Mouse (Mus musculus) macrophage (primary cell): ENCODE results near the gene Usp48. TPM values are rescaled to one million over a fixed set of nuclear protein-coding genes. Genes with fewer than 3 reads are reported as not detected.
A peak's percentile ranks its signal among the peaks of the same experiment; 100 is the strongest.
"Not testable (repeated sequence)": the region's sequence is repeated elsewhere in the genome, so short reads cannot be mapped to it uniquely, and the experiment has no call there.

Source experiments
- H3K27ac ChIP-seq: fragments of 350-480 bp; formaldehyde crosslinking; 2 replicates; pipeline ENCODE4 v1.9.0; 2021
- H3K36me3 ChIP-seq: fragments of 350-480 bp; formaldehyde crosslinking; 2 replicates; pipeline ENCODE4 v1.9.0; 2021; ENCODE audit errors: inconsistent target
- H3K4me3 ChIP-seq: fragments of 350-480 bp; formaldehyde crosslinking; 2 replicates; pipeline ENCODE4 v1.9.0; 2021; ENCODE audit errors: inconsistent target
- H3K79me2 ChIP-seq: fragments of 350-480 bp; formaldehyde crosslinking; 2 replicates; pipeline ENCODE4 v1.9.0; 2021; ENCODE audit errors: inconsistent target
- WGBS: methylation state at CpG from one replicate; pipeline ENCODE4 v1.1.7; 2026; ENCODE audit warnings: inconsistent platforms; ENCODE audit not compliant: missing documents; 5-methylcytosine and 5-hydroxymethylcytosine counted together
- polyA plus RNA-seq: library from polyadenylated mRNA; stranded (reverse); fragments of 250-400 nt; gene quantifications from 3 replicates; pipeline ENCODE4 v1.2.4, GENCODE M21; 2018; ENCODE audit warnings: inconsistent platforms
- total RNA-seq, 78 experiments: library from RNA; depleted of rRNA; stranded (reverse); fragments of 250-400 nt; gene quantifications; 1 replicate in 9 of 78; 2 replicates in 24 of 78; 3 replicates in 43 of 78; 4 replicates in 2 of 78; pipeline ENCODE4 v1.2.4; 2018; ENCODE audit warnings: inconsistent platforms in 56 of 78

The Usp48 gene
- total RNA-seq (2018; cell fraction: chromatin; rRNA removed) = 100 to 1,000 TPM; 148 to 674 (median 399) TPM
- 10 to 100 TPM; 20.5 to 67.1 (median 37.8) TPM for total RNA-seq (2018; cell fraction: cytosol; rRNA removed)
- total RNA-seq (2018; cell fraction: nucleus; rRNA removed) = 100 to 1,000 TPM in 23 of 26 experiments, 10 to 100 TPM in 3; 86.5 to 517 (median 198) TPM
- 41.3 to 73.5 TPM (median 61.8 TPM) in 3 replicates for polyA plus RNA-seq

GRCm38 (mm10) chr4:137593601-137594495, at the start of gene Usp48:
Usp48 (plus strand) TSS chr4:137593755.
- under 1% methylated on average over 84 of the region's 92 CpGs for WGBS
- peak within 1 kb of the TSS; percentile 98 for H3K27ac ChIP-seq
- peak within 1 kb of the TSS; percentile 84 for H3K4me3 ChIP-seq
- H3K36me3 ChIP-seq = no peaks in the 10 kb centered on the region
- peaks cover 46% of the 10 kb centered on the region for H3K79me2 ChIP-seq

- 84% methylated on average over 9 of the region's 9 CpGs for WGBS
- H3K36me3 ChIP-seq = no peaks in the 10 kb centered on the region
- no peak overlapping the region for H3K4me3 ChIP-seq
Observed at GRCm38 (mm10) chr4:137545568-137545967, 48.0 kb upstream of the Usp48 start.

GRCm38 (mm10) chr4:137546003-137546525, 47.5 kb upstream of the Usp48 start:
- Histone ChIP-seq H3K79me2 (no peaks in the 10 kb centered on the region), H3K36me3 (no peaks in the 10 kb centered on the region), H3K27ac (no peak overlapping the region), H3K4me3 (no peak overlapping the region)
- 81% methylated on average over 5 of the region's 5 CpGs for whole genome bisulfite sequencing

More at GRCm38 (mm10) chr4:137545568-137545967, 48.0 kb upstream of the Usp48 start:
- Histone ChIP-seq H3K27ac (no peak overlapping the region), H3K79me2 (no peaks in the 10 kb centered on the region)

- Histone ChIP-seq H3K36me3 (no peaks in the 10 kb centered on the region), H3K79me2 (no peaks in the 10 kb centered on the region), H3K27ac (no peak overlapping the region), H3K4me3 (no peak overlapping the region)
- 92% methylated on average over 17 of the region's 17 CpGs for WGBS
Observed at GRCm38 (mm10) chr4:137553466-137553865, 40.1 kb upstream of the Usp48 start.

GRCm38 (mm10) chr4:137556673-137557210, 36.8 kb upstream of the Usp48 start:
- H3K4me3 ChIP-seq = no peak overlapping the region
- WGBS = 88% methylated on average over 15 of the region's 16 CpGs
- H3K27ac ChIP-seq = no peak overlapping the region
- H3K79me2 ChIP-seq = no peaks in the 10 kb centered on the region
- H3K36me3 ChIP-seq = no peaks in the 10 kb centered on the region

GRCm38 (mm10) chr4:137569873-137570272, 23.7 kb upstream of the Usp48 start:
- H3K36me3 ChIP-seq = no peaks in the 10 kb centered on the region
- 93% methylated on average over 8 of the region's 9 CpGs for WGBS
- H3K27ac ChIP-seq = no peak overlapping the region
- H3K4me3 ChIP-seq = no peak overlapping the region
- no peaks in the 10 kb centered on the region for H3K79me2 ChIP-seq

- no peak within 1 kb of the TSS for H3K4me3 ChIP-seq
- 100% methylated on average over 3 of the region's 10 CpGs for WGBS
- no peaks in the 10 kb centered on the region for H3K79me2 ChIP-seq
- no peaks in the 10 kb centered on the region for H3K36me3 ChIP-seq
- H3K27ac ChIP-seq = no peak within 1 kb of the TSS
Observed at GRCm38 (mm10) chr4:137574469-137574868, 19.1 kb upstream of the Usp48 start, which contains the start of gene Ldlrad2. Ldlrad2 (minus strand) TSS chr4:137574569.

GRCm38 (mm10) chr4:137577486-137577885, 16.1 kb upstream of the Usp48 start:
- Histone ChIP-seq H3K27ac (no peak overlapping the region), H3K36me3 (no peaks in the 10 kb centered on the region), H3K79me2 (no peaks in the 10 kb centered on the region), H3K4me3 (no peak overlapping the region)
- WGBS = 93% methylated on average over 12 of the region's 12 CpGs

GRCm38 (mm10) chr4:137578181-137578845, 15.2 kb upstream of the Usp48 start:
- Histone ChIP-seq H3K79me2 (no peaks in the 10 kb centered on the region), H3K27ac (no peak overlapping the region), H3K36me3 (no peaks in the 10 kb centered on the region), H3K4me3 (no peak overlapping the region)
- 7% methylated on average over 36 of the region's 39 CpGs for WGBS

GRCm38 (mm10) chr4:137579789-137580188, 13.8 kb upstream of the Usp48 start:
- Histone ChIP-seq H3K27ac (no peak overlapping the region), H3K4me3 (no peak overlapping the region), H3K79me2 (no peaks in the 10 kb centered on the region), H3K36me3 (no peaks in the 10 kb centered on the region)
- WGBS = 55% methylated on average over 4 of the region's 4 CpGs

- Histone ChIP-seq H3K4me3 (no peak overlapping the region), H3K27ac (no peak overlapping the region), H3K36me3 (no peaks in the 10 kb centered on the region), H3K79me2 (no peaks in the 10 kb centered on the region)
- 94% methylated on average over 2 of the region's 2 CpGs for WGBS
Observed at GRCm38 (mm10) chr4:137580299-137580698, 13.3 kb upstream of the Usp48 start.

GRCm38 (mm10) chr4:137581815-137582214, 11.7 kb upstream of the Usp48 start:
- WGBS = 91% methylated on average over 2 of the region's 3 CpGs
- Histone ChIP-seq H3K27ac (no peak overlapping the region), H3K4me3 (no peak overlapping the region), H3K79me2 (no peaks in the 10 kb centered on the region), H3K36me3 (no peaks in the 10 kb centered on the region)

GRCm38 (mm10) chr4:137589095-137589494, 4.5 kb upstream of the Usp48 start:
- not testable (repeated sequence) for H3K27ac ChIP-seq, H3K79me2 ChIP-seq, H3K4me3 ChIP-seq, H3K36me3 ChIP-seq
- no CpG with 5 or more reads among the region's 3 CpGs for WGBS

- no peak overlapping the region for H3K27ac ChIP-seq
- H3K79me2 ChIP-seq = peaks cover 3% of the 10 kb centered on the region
- no peak overlapping the region for H3K4me3 ChIP-seq
- no peaks in the 10 kb centered on the region for H3K36me3 ChIP-seq
- 95% methylated on average over 3 of the region's 3 CpGs for WGBS
Observed at GRCm38 (mm10) chr4:137589586-137589985, 4.0 kb upstream of the Usp48 start.
